Mouse (Mus musculus): ENCODE data around the gene Olfr470.
"Not testable (repeated sequence)": the region's sequence is repeated elsewhere in the genome, so short reads cannot be mapped to it uniquely, and the experiment has no call there.

Gene Olfr470

GRCm38 (mm10) chr7:107847390-107847789 lies at the start of gene Olfr470:
Olfr470 (minus strand) TSS chr7:107847490.
- DNase-seq, result not testable (repeated sequence)

GRCm38 (mm10) chr7:107841719-107842118 lies 5.6 kb downstream of the Olfr470 start:
- DNase-seq, result no peak

GRCm38 (mm10) chr7:107825441-107825840 lies 21.8 kb downstream of the Olfr470 start, which contains the start of gene Olfr469:
Olfr469 (minus strand) TSS chr7:107825541.
- DNase-seq, result not testable (repeated sequence)

GRCm38 (mm10) chr7:107823867-107824266 lies 23.4 kb downstream of the Olfr470 start:
- not testable (repeated sequence) for DNase-seq

GRCm38 (mm10) chr7:107819442-107819841 lies 27.8 kb downstream of the Olfr470 start:
- DNase-seq, result no peak

GRCm38 (mm10) chr7:107811963-107812362 lies 35.3 kb downstream of the Olfr470 start, which contains the start of gene Olfr467:
Olfr467 (plus strand) TSS chr7:107812263.
- no peak for DNase-seq

- no peak for DNase-seq
Measured at GRCm38 (mm10) chr7:107802138-107802537, 45.2 kb downstream of the Olfr470 start.

- DNase-seq, result no peak
Measured at GRCm38 (mm10) chr7:107801108-107801507, 46.2 kb downstream of the Olfr470 start, which contains the start of gene Ovch2. Ovch2 (minus strand) TSS chr7:107801208.

- no peak for DNase-seq
Measured at GRCm38 (mm10) chr7:107796500-107796899, 50.8 kb downstream of the Olfr470 start.

Data from thymus, postnatal 4 days (tissue).